Mouse (Mus musculus) heart, adult 9 months (tissue): ENCODE measurements around the gene AY358078.
"Not testable (repeated sequence)": the region's sequence is repeated elsewhere in the genome, so short reads cannot be mapped to it uniquely, and the experiment has no call there.

Experiments
- DNase-seq, 2 experiments: peaks; one replicate each; pipeline ENCODE4 v3.0.0; 2022; ENCODE audit warnings: low spot score in 2 of 2

AY358078 gene

GRCm38 (mm10) chr14:51799746-51800145 is at the start of gene AY358078:
TSS of gene AY358078 (plus strand) at chr14:51800046.
- no peak for DNase-seq

- DNase-seq, result no peak
Measured at GRCm38 (mm10) chr14:51755944-51756343, 43.9 kb upstream of the AY358078 start.

GRCm38 (mm10) chr14:51771378-51771777 is 28.5 kb upstream of the AY358078 start:
- DNase-seq, result not testable (repeated sequence)

GRCm38 (mm10) chr14:51773490-51773889 is 26.4 kb upstream of the AY358078 start, which contains the start of gene Ang4:
TSS of gene Ang4 (minus strand) at chr14:51773590.
- no peak for DNase-seq

DNA sequence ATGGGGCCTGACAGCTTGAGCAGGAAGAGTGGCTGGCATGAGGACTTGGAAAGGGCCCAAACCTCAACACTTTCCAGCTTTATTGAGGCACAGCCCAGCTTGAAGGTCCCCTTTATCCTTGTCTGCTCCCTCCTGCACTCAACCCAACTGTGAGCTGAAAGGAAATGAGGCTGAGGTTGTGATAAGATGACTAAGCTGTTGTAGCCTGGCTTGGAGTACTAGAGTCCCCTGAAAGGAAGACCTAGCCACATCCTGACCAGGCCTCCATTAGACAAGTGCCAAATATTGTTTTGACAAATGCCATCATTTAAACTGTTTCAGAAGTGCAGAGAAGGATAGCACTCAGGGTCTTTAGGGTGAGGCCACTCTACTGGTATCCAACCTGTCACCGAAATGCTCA is 22.1 kb upstream of the AY358078 start:
- DNase-seq, result no peak

- DNase-seq, result no peak
Measured at GRCm38 (mm10) chr14:51778865-51779481, 20.9 kb upstream of the AY358078 start.

- no peak for DNase-seq
Measured at GRCm38 (mm10) chr14:51786335-51786734, 13.5 kb upstream of the AY358078 start.

GRCm38 (mm10) chr14:51787061-51787460 is 12.8 kb upstream of the AY358078 start:
- DNase-seq, result no peak

DNA sequence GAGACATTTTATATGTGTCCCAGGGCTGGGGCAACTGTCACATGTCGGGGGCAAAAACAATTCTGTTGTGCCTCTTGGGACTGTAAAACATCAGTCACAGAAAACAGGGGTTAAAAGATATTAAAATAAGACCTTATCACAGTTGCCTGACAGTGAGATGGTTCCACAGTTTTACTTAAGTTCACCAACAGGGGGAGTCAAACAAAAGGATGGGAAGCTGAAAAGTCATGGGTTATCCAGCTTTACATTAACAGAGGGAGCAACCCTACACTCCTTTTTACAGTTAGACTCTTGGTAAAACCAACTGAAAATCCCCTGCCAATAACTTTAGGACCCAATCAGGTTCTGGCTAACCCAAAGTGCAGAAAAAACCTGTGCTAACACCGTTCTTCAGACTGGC is 10.7 kb upstream of the AY358078 start:
- no peak for DNase-seq

GRCm38 (mm10) chr14:51794106-51794505 is 5.7 kb upstream of the AY358078 start:
- DNase-seq, result no peak

DNA sequence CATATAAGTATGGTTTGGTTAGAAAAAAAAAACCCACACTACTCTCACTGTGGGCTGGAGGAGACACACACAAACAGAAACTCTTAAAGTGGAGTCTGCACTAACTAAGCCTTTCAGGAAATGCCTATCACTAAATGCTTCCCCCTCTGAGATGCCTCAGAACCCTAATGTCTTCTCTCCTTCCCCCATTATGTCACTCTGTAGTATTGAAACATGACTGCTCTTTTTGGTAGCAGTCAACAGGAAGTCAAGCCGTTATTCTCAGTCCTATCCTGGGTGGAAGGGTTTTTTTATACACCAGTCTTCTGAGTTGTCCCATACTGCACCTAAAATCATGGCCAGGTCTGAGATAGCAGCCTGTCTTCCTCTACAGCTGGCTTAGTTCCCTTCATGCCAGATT is 26.8 kb downstream of the AY358078 start:
- DNase-seq, result no peak

DNA sequence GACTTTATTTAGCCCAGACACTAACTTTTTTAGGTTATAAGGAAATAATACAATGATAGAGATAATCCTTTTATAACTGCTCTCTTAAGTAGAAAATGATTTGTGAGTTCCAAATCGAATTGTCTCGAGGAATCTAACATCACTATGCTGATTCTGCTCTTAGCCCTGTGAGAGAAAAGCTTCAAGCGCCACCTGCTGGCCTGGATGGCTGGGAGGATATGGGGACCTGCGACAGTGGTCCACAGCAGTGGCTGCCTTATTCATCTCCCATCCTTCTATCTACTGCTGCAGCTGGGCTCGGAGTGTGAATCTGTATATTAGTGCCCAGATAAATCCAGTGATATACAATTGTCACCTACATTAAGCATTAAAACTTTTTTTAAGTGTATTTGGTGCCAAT is 28.0 kb downstream of the AY358078 start:
- DNase-seq, result not testable (repeated sequence)

- DNase-seq, result no peak
Measured at GRCm38 (mm10) chr14:51829188-51829587, 29.3 kb downstream of the AY358078 start.

DNA sequence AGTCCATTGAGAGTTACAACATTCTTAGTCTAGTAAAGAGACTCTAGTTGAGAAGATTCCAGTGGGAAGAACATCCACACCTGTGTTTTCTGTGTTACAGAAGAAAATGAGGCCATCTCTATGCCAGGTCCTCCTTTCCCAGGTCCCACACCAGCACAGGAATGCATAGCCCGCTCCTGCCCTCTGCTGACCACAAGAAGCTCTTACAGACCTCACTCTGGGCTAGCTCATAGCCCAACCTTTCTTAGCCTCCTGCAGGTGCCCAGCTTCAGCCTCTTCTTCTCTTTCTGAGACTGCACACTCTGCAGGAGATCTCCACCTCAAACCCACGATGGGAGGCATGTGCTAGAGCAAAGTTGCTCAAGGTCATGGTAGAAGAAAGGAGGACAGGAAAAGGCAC is 38.6 kb downstream of the AY358078 start:
- not testable (repeated sequence) for DNase-seq

DNA sequence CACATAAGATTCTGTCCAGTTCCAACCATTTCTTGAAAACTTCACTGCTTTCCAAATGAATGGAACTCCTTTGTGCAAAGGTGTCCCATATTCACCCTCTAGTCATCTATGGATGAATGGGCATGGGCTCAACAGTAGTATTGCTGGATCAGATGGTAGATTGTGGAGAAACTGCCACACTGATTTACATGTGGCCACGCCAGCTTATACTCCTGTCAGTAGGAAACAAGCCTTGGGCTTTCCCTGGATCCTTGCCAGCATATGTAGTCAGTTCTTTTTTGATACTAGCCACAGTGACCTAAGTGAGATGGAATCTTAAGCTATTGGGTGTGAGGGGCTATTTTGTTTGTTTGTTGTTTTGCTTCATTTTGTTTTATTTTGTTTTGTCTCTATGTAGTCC is 42.4 kb downstream of the AY358078 start:
- DNase-seq, result no peak

GRCm38 (mm10) chr14:51842781-51843180 is 42.9 kb downstream of the AY358078 start:
- DNase-seq, result no peak

DNA sequence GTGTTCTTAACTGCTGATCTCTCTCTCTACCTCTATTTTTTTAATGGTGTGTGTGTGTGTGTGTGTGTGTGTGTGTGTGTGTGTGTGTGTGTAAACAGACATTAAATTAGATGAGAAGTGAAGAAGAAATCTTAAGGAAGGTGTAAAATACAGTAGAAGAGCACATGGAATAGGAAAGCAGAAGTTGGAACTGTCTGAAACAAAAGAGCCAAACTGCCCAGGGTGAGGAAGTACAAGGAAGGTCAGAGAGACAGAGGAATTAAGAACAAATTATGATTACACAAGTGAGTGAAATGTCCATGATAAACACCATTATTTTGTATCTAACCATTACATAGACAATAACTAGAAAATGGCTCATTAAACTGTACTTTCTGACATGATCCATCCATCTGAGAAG is 44.0 kb downstream of the AY358078 start:
- no peak for DNase-seq

- no peak for DNase-seq
Measured at GRCm38 (mm10) chr14:51846566-51846965, 46.7 kb downstream of the AY358078 start.

- DNase-seq, result not testable (repeated sequence)
Measured at GRCm38 (mm10) chr14:51851006-51851405, 51.2 kb downstream of the AY358078 start.

DNA sequence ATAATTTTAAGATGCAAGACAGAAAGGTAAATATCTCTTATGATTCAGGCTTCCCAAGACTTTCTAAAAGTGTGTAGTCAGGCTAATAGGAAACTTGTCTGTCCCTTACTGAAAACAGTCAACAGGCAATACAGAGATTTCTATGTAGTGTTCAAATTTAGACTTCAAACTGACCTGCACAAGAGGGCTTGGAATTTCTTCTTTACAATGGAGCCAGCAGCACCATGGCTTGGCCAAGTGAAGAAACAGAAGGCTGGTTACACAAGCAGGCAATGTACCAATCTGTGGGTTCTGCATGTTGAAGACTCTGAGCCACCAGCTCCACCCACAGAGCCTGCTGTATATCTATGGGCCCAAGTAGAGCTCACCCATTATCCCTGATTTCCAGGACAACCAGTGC is 53.6 kb downstream of the AY358078 start, which contains the start of gene Ear6:
Ear6 (plus strand) TSS at position 301 of the 400 bp plus-strand sequence.
- no peak for DNase-seq

GRCm38 (mm10) chr14:51855280-51855679 is 55.4 kb downstream of the AY358078 start:
- not testable (repeated sequence) for DNase-seq

DNA sequence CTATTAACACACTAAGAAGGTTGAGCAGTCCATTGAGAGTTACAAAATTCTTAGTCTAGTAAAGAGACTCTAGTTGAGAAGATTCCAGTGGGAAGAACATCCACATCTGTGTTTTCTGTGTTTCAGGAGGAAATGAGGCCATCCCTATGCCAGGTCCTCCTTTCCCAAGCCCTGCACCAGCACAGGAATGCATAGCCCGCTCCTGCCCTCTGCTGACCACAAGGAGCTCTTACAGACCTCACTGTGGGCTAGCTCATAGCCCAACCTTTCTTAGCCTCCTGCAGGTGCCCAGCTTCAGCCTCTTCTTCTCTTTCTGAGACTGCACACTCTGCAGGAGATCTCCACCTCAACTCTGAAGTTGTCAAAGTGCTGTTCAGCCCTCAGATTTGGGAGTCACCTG is 63.8 kb downstream of the AY358078 start:
- not testable (repeated sequence) for DNase-seq

DNA sequence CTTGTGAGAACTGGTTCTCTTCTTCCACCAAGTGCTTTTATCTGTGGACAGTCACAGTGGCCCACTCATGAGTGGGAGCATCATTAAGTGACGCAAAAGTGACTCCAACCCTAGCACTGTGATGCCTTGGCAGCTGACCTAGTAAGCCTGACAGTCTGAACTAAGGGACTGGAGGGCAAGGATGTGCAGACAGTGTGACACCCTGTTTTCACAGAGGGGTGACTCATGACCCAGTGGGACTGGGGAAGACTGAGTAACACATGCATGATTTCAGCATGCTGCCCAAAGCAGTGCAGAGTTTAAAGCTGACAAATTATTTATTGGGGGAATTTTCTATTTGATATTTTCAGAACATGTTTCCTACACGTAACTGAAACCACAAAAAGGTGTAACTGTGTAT is 70.9 kb downstream of the AY358078 start:
- DNase-seq, result no peak

GRCm38 (mm10) chr14:51871741-51872140 is 71.9 kb downstream of the AY358078 start:
- no peak for DNase-seq
